Mouse (Mus musculus): ENCODE measurements around the gene Plk3. TPM values are rescaled to one million over a fixed set of nuclear protein-coding genes. Genes with fewer than 3 reads are reported as not detected.

Plk3 gene
- polyA plus RNA-seq, 1 experiment from 2014 or later = 24.8 TPM

DNA sequence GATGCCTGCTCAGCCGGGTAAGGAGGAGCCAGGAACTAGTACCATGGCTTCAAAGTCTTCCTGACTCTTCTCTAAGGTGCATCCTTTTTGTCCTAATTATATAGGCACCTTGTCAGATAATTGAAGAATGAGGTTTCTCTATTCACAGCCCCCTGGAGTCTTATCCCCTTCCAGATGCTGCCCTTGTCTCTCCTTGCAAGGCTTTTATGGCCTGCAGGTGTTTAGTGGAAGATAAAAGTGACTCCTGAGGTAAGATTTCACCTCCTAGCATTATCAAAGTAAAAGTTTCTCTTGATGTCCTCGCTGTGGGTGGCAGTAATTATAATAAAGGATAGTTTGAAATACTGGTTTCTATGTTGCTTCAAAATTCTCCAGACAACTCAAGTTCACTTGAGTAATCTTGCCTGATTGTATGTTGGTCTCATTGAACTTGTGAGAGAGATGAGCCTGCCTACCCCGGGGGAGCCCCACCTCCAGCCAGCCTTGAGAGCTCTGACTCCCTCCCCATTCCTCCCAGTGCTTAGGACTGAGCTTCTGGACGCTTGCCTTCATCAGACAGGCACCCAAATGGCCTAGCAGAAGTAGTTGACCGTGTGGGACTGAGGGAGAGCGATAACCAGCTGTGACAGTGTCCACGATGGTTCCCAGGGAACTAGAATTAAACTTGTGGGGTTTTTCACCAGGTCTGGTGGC, 45.7 kb downstream of the Plk3 start:
- 83% methylated on average over 7 of the region's 7 CpGs for WGBS
- no peaks in the 10 kb centered on the region for H3K4me1 ChIP-seq (ENCODE audit: control insufficient read depth, insufficient read depth, low read depth, low read length)

More for the DNA sequence above, 45.7 kb downstream of the Plk3 start:
- H3K9ac ChIP-seq (ENCODE audit: low read depth, low read length) = no peak overlapping the region
- peaks cover 4% of the 10 kb centered on the region; the same call in 1 of the 2 replicates for H3K36me3 ChIP-seq (ENCODE audit: control insufficient read depth, insufficient read depth, low read length)
- H3K4me3 ChIP-seq (ENCODE audit: low read length) = no peak overlapping the region
- ATAC-seq = no peak
- no peaks in the 10 kb centered on the region for H3K9me3 ChIP-seq (ENCODE audit: control insufficient read depth, low read length)
- no peak overlapping the region for H3K27ac ChIP-seq (ENCODE audit: low read depth, low read length)
- H3K27me3 ChIP-seq (replicated peaks; ENCODE audit: control insufficient read depth, insufficient read depth, low read length) = no peaks in the 10 kb centered on the region
- H3K4me2 ChIP-seq (ENCODE audit: low read length) = no peak overlapping the region

Small RNA genes within 50 kb of the gene (microRNA-seq; reads per million reads assigned to microRNA genes)
- gene Gm22398 = not detected

Other genes with a start within 250 kb of the Plk3 start
- 59.8 and 60.2 TPM in 2 replicates for gene Urod, start 139.6 kb downstream of the Plk3 start, polyA plus RNA-seq (2015; fragmentation: Nextera tagmentation; extraction: Ambion mirVana)
- 22.0 and 23.9 TPM in 2 replicates for gene Hectd3, start 138.6 kb downstream of the Plk3 start, polyA plus RNA-seq (2015; fragmentation: Nextera tagmentation; extraction: Ambion mirVana)
- 44.9 and 47.5 TPM in 2 replicates for gene Eif2b3, start 114.6 kb downstream of the Plk3 start, polyA plus RNA-seq (2015; fragmentation: Nextera tagmentation; extraction: Ambion mirVana)
- gene Ptch2, start 37.9 kb downstream of the Plk3 start, polyA plus RNA-seq (2015; fragmentation: Nextera tagmentation; extraction: Ambion mirVana) = 7.8 and 9.6 TPM in 2 replicates
- gene Btbd19, start 8.2 kb downstream of the Plk3 start, polyA plus RNA-seq (2015; fragmentation: Nextera tagmentation; extraction: Ambion mirVana) = 3.9 and 4.9 TPM in 2 replicates
- 1.5 and 1.8 TPM in 2 replicates for gene Tctex1d4, start 7.2 kb downstream of the Plk3 start, polyA plus RNA-seq (2015; fragmentation: Nextera tagmentation; extraction: Ambion mirVana)
- gene Rps8, start 22.3 kb upstream of the Plk3 start, polyA plus RNA-seq (2015; fragmentation: Nextera tagmentation; extraction: Ambion mirVana) = 320 and 403 TPM in 2 replicates
- gene Kif2c, start 48.7 kb upstream of the Plk3 start, polyA plus RNA-seq (2015; fragmentation: Nextera tagmentation; extraction: Ambion mirVana) = 10.1 and 14.0 TPM in 2 replicates
- 10.3 and 11.4 TPM in 2 replicates for gene Tmem53, start 118.0 kb upstream of the Plk3 start, polyA plus RNA-seq (2015; fragmentation: Nextera tagmentation; extraction: Ambion mirVana)
- gene Armh1, start 118.2 kb upstream of the Plk3 start, polyA plus RNA-seq (2015; fragmentation: Nextera tagmentation; extraction: Ambion mirVana) = 2.3 and 2.9 TPM in 2 replicates